Mouse (Mus musculus) heart, postnatal 10 days (tissue): Measurements from ENCODE around the gene Tprkb. TPM values are rescaled to one million over a fixed set of nuclear protein-coding genes. Genes with fewer than 3 reads are reported as not detected.
A peak's percentile ranks its signal among the peaks of the same experiment; 100 is the strongest.
"Not testable (repeated sequence)": the region's sequence is repeated elsewhere in the genome, so short reads cannot be mapped to it uniquely, and the experiment has no call there.

ENCODE experiments used
- DNase-seq, 2 experiments: peaks; one replicate each; pipeline ENCODE4 v3.0.0; 2021
- intact Hi-C: fragments of 180-260 bp; cut with DNase I; formaldehyde crosslinking; loops from one replicate; pipeline ENCODE4 v1.15.1; 2025
- total RNA-seq, 2 experiments: library from RNA; stranded (reverse); gene quantifications; 2 replicates each; pipeline ENCODE4 v1.2.3; 2021

Gene Tprkb
- 10 to 100 TPM; 12.2 to 13.4 TPM for total RNA-seq

DNA sequence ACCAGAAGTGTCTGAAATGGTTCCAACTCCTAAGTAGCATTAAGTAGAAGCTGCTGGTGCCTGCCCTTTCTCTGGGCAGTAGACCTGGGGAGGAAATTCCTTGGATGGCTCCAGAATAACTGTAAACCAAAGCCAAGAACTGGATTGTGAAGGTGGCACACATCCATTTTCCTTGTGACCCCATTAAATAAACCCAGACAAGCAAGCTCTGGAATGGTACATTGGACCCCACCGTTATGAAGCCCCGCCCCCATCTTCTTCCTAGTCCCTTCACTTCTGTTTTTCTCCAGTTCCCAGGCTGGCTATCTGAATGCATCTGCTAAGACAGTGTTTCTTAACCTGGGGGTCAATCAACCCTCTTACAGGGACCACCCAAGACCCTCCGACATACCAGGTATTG is at the start of gene Tprkb:
Gene Tprkb (plus strand): TSS at position 279 of the 400 bp plus-strand sequence.
- intact Hi-C loops, result no loop called here
- DNase-seq, result no peak

- peak; percentile 17 to 20 for DNase-seq
- intact Hi-C loops, result no loop called here
These were observed 49.1 kb upstream of the Tprkb start for GRCm38 (mm10) chr6:85862565-85862964.

DNA sequence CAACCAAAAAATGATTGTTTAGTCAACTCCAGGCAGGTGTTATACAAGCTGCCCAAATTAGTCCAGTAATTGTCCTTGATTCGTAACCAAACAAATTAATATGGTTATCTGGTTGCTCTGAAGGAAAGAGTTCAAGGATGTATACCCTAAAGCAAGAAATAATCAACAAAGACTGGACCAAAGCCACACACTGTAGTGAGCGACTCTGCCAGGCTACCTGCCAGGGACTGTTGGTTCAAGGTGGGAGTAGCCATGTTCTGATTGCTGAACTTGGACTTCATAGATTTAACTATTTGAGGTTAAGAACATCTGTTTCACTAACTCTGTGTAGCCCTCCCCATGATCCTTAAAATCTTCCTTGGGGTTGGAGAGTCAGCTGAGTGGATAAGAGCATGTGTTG is 48.5 kb upstream of the Tprkb start:
- intact Hi-C loops, result no loop called here
- no peak for DNase-seq

- no peak for DNase-seq
- intact Hi-C loops, result no loop called here
These were observed 47.8 kb upstream of the Tprkb start for GRCm38 (mm10) chr6:85863840-85864239.

GRCm38 (mm10) chr6:85864900-85865639 is 46.6 kb upstream of the Tprkb start:
- peak; percentile 19 to 22 for DNase-seq
- intact Hi-C loops, result not testable (repeated sequence)

DNA sequence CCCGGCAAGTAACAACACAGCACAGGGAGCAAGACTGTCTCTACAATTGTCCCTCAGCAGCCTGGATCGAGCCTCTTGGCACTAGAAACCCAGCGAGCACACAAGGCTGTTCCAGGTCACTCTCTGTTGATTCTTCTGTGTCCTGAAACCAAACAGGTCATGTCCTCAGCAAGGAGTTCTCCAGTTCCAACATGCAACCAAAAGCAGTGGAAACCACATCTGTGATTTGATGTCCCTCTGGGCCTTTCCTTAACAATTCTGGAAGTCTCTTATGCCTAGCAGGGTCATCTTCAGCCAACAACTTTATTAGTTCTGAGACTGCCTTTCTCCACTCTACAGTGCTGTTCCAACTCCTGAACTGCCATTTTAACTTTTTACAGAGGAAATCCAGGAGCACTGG is 45.5 kb upstream of the Tprkb start:
- intact Hi-C loops, DNase-seq: not testable (repeated sequence)

DNA sequence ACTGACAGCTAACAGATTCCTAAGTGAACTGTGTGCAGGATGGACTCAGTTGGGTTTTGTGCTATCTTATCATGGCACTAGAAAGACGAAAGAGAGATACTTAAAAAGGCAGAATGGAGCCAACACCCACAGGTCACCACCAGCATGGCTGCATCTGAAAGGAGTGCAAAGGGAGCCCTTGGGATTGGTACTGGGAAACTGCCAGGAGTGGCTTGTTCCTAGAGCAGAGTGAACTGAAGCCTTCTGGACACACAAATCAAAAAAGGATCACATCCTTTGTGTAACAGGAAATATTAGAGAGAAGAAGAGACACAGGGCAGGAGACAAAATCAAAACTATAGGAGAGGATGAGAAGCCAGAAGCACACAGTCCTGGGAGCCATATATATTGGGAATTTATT is 44.7 kb upstream of the Tprkb start:
- DNase-seq, intact Hi-C loops: not testable (repeated sequence)

DNA sequence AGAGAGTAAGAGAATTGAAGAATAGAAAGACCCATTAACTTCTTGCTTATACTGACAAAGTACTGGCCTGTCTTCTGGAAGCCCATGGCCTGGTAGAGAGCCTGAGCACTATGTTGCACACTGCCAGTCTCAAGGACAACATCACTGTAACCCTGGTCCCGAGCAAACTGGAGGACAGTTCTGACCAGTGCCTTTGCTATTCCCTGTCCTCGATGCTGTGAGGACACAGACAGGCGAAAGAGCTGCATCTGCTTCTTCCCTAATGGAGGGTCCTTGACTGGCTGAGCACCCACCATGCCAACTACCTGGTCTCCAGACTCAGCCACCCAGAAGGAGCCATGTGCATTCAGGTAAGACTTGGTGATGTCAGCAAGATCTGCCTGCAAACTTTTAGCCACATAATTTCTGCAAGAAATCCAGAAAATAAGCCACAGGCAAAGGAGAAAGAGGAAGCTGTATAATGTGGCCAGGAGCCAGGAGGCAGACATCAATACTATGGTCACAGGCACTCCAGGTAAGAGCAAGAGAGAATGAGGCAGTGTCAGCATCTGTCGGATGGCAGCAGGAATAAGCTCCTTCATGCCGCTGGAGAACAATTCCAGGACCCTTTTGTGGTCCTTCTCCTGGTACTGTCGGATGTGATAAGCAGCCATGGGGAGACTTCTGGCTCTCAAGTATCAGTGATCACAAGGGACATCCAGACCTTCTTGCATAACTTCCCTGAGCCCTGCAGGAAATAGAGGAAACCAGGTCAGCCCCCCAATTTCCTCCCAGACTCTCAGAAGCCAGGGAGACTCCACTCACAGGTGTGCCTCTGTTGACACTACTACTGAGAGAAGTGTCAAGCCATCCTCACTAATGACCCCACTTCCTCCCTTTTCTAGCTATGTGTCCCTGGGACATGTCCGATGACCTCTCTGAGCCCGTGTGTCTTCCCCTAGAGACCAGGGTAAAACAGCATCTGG is 43.7 kb upstream of the Tprkb start:
- DNase-seq, result no peak
- intact Hi-C loops, result no loop called here

- DNase-seq, intact Hi-C loops: not testable (repeated sequence)
These were observed 42.7 kb upstream of the Tprkb start, which contains the start of gene Nat8f2 for GRCm38 (mm10) chr6:85869006-85869405. Gene Nat8f2, minus strand, starts transcription at chr6:85869158.

- intact Hi-C loops, DNase-seq: not testable (repeated sequence)
These were observed 28.4 kb upstream of the Tprkb start for GRCm38 (mm10) chr6:85883246-85883645.

- intact Hi-C loops, result no loop called here
- no peak for DNase-seq
These were observed 27.4 kb upstream of the Tprkb start for GRCm38 (mm10) chr6:85884311-85884710.

GRCm38 (mm10) chr6:85888961-85889360 is 22.7 kb upstream of the Tprkb start:
- DNase-seq, result no peak
- intact Hi-C loops, result no loop called here

DNA sequence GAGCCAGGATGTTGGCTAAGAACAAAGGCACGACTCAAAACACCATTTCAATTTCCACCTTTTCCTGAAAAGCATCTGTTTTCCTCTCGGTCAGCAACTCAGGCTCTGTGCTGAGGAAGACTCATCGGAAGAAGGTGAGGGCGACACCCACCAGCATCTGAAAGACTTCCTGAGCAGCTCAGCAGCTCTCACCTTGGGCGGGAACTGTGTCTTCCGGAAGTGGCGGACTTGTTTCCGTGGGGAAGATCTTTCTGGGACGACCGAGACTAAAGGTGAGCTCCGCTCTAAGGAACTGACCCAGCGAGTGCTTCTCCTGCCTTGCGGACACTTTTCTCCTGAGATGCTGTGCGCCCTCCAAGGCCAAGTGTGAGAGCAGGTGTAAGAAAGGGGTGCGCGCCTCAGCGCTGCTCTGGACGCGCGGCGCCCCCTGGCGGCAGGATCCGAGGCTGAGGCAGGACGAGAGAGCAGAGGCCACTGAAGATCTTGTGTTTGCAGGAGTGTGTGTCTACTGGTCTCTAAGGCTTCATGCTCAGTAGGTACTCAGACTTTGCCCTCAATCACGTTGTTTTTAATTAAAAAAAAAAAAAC is 16.5 kb upstream of the Tprkb start:
- intact Hi-C loops, result loop anchor here (5.0 kb wide), 1 partner anchor 63 kb away; the partner anchor contains the start of gene Nat8
- peak in 1 of 2 experiments; percentile 22 for DNase-seq

GRCm38 (mm10) chr6:85898596-85899475 is 12.8 kb upstream of the Tprkb start:
- intact Hi-C loops, result loop anchor here (5.0 kb wide), 1 partner anchor 67 kb away; the partner anchor contains the start of gene Nat8
- not testable (repeated sequence) for DNase-seq

- intact Hi-C loops, result loop anchor here (5.0 to 10.0 kb wide), 3 partner anchors 248 to 438 kb away; partner anchors contain the start of gene Alms1
- no peak for DNase-seq
These were observed 9.4 kb upstream of the Tprkb start for GRCm38 (mm10) chr6:85902303-85902702.

GRCm38 (mm10) chr6:85904642-85905061 is 7.0 kb upstream of the Tprkb start, which contains the start of gene Nat8f4:
Gene Nat8f4, minus strand, starts transcription at chr6:85904884.
- intact Hi-C loops, result loop anchor here (5.0 to 10.0 kb wide), 3 partner anchors 250 to 440 kb away; partner anchors contain the start of gene Alms1
- peak; percentile 77 to 83 for DNase-seq

- intact Hi-C loops, result loop anchor here (10.0 kb wide), 2 partner anchors 252 to 442 kb away; no protein-coding TSS in a partner anchor
- peak; percentile 21 to 27 for DNase-seq
These were observed 4.7 kb upstream of the Tprkb start for GRCm38 (mm10) chr6:85906911-85907351.

DNA sequence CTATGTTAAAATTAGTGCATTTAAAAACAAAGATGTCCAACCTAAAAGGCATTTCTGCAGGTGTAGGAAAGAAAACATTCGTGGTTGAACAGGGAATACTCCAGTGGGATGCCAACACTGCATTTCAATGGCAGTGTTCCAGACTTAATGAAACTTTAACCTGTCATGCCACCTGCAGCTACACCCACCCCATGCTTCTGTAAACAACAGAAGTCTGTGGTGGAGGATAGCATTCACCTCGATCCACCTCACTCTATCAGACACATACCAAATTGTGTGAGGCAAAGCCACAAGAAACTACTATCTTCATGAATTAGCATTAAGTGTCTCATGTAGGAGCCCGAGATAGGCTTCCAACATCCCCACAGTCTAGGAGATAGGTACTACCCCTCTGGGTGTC is 3.3 kb upstream of the Tprkb start:
- DNase-seq, result no peak
- intact Hi-C loops, result loop anchor here (10.0 kb wide), 2 partner anchors 254 to 444 kb away; no protein-coding TSS in a partner anchor

GRCm38 (mm10) chr6:85909704-85910103 is 2.0 kb upstream of the Tprkb start:
- no peak for DNase-seq
- intact Hi-C loops, result loop anchor here (10.0 kb wide), 2 partner anchors 255 to 445 kb away; no protein-coding TSS in a partner anchor
